Mouse (Mus musculus): ENCODE measurements at regions not wholly inside any gene's neighbourhood (a gene's known extent, or its start where the extent isn't known, plus 50 kb on each side); places are given as distances from the start of the nearest gene placed in this dataset.

DNA sequence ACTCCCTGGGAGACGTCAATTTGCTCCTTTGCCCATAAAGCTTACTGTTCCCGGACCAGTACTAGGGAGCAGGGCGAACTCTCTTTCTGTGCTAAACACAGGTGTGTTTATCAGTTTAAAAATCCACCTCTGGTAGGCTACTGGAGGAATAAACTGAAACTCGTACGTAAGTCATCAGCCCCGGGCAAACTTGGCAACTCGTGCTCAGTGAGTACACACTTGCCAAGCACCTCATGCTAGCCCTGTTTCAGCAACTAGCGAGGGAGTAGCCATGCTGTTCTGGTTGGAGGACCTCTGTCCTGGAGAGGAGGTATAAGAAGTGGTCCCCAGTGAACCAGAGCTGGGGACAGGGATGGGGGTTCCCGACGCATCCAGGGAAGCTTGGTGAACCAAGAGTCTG, 122.6 kb upstream of the Id2 start:
- TF ChIP-seq CTCF (conservative IDR thresholded peaks at IDR 0.05; ENCODE audit: low read length): no peak
- no peak for TF ChIP-seq POU5F1 (IDR thresholded peaks at IDR 0.05; ENCODE audit: borderline replicate concordance, low read length)
